Mouse (Mus musculus) skeletal muscle tissue, adult 2 months (tissue): ENCODE results near the gene Pax6.

Experiments used
- DNase-seq: peaks from one replicate; pipeline ENCODE4 v3.0.0-alpha.2; 2012; ENCODE audit warnings: low read depth, low spot score

Pax6 gene

GRCm38 (mm10) chr2:105671116-105671797 is 2.6 kb downstream of the Pax6 start:
- DNase-seq = no peak

GRCm38 (mm10) chr2:105671798-105672595 is 3.3 kb downstream of the Pax6 start:
- no peak for DNase-seq

GRCm38 (mm10) chr2:105672596-105672960 is 3.9 kb downstream of the Pax6 start:
- no peak for DNase-seq

GRCm38 (mm10) chr2:105673054-105673453 is 4.4 kb downstream of the Pax6 start:
- DNase-seq = no peak

- peak; percentile 50 for DNase-seq
Observed at GRCm38 (mm10) chr2:105673631-105674060, 4.9 kb downstream of the Pax6 start.

GRCm38 (mm10) chr2:105674061-105674874 is 5.6 kb downstream of the Pax6 start:
- no peak for DNase-seq

- DNase-seq = no peak
Observed at GRCm38 (mm10) chr2:105674875-105675729, 6.4 kb downstream of the Pax6 start.

- DNase-seq = no peak
Observed at GRCm38 (mm10) chr2:105675730-105676079, 7.0 kb downstream of the Pax6 start.

GRCm38 (mm10) chr2:105676080-105676908 is 7.6 kb downstream of the Pax6 start:
- no peak for DNase-seq

GRCm38 (mm10) chr2:105676909-105677433 is 8.3 kb downstream of the Pax6 start:
- DNase-seq = no peak

GRCm38 (mm10) chr2:105677434-105678105 is 8.9 kb downstream of the Pax6 start:
- DNase-seq = no peak

GRCm38 (mm10) chr2:105678306-105678705 is 9.6 kb downstream of the Pax6 start:
- DNase-seq = no peak

GRCm38 (mm10) chr2:105678880-105679321 is 10.2 kb downstream of the Pax6 start:
- DNase-seq = no peak

GRCm38 (mm10) chr2:105679331-105679730 is 10.6 kb downstream of the Pax6 start:
- no peak for DNase-seq

GRCm38 (mm10) chr2:105680146-105680998 is 11.7 kb downstream of the Pax6 start:
- no peak for DNase-seq

- no peak for DNase-seq
Observed at GRCm38 (mm10) chr2:105680999-105681710, 12.5 kb downstream of the Pax6 start.

GRCm38 (mm10) chr2:105682011-105682501 is 13.4 kb downstream of the Pax6 start:
- no peak for DNase-seq
